Comparison of ENCODE assay signal across 8 mouse cellular contexts in genomic region chr5:23418147-23418781, GRCm38 (mm10). TPM values are rescaled to one million over a fixed set of nuclear protein-coding genes. Genes with fewer than 3 reads are reported as not detected.
DNase-seq lines count a peak whose midpoint lies in the region; ATAC-seq lines count a peak whose summit lies in the region.

No protein-coding gene starts in this region.

- H3K4me3 ChIP-seq in intestine, embryonic 15.5 days (replicated peaks): peak overlapping the region; percentile 56

- DNase-seq in adrenal gland, adult (ENCODE audit: inconsistent age in 2 of 2, low spot score in 1 of 2): peak; percentile 92 to 97
- peak; percentile 82 for DNase-seq in embryo, embryonic 10.5 days (ENCODE audit: low spot score)
- peak; percentile 89 for DNase-seq in gastrocnemius, postnatal 25 days
- DNase-seq in left cerebral cortex, postnatal 25 days (ENCODE audit: low spot score in 2 of 2): peak; percentile 88 to 90
- DNase-seq in mesoderm, embryonic 11.5 days (ENCODE audit: low read depth, low spot score): peak; percentile 81
- DNase-seq in right cerebral cortex, postnatal 25 days: peak; percentile 87
- peak; percentile 82 to 83 for DNase-seq in urinary bladder, postnatal 36 days (ENCODE audit: low spot score in 2 of 2)

- H3K36me3 ChIP-seq in intestine, embryonic 15.5 days: no peaks in the 10 kb centered on the region; the same call in none of the 2 replicates

- peaks cover 40% of the 10 kb centered on the region for H3K4me1 ChIP-seq in intestine, embryonic 15.5 days (replicated peaks)

- H3K27me3 ChIP-seq in intestine, embryonic 15.5 days (replicated peaks): no peaks in the 10 kb centered on the region

- peak; percentile 92 for ATAC-seq in intestine, embryonic 15.5 days

- no peaks in the 10 kb centered on the region for H3K9me3 ChIP-seq in intestine, embryonic 15.5 days

- intact Hi-C loops in left cerebral cortex, postnatal 25 days (cut with DNase I): loop anchor here (2.0 kb wide), 1 partner anchor 15 kb away; no protein-coding TSS in a partner anchor

- H3K4me2 ChIP-seq in intestine, embryonic 15.5 days (replicated peaks): peak overlapping the region; percentile 85

- H3K9ac ChIP-seq in intestine, embryonic 15.5 days: peak overlapping the region; percentile 70

- under 1% methylated on average over 40 of the region's 40 CpGs for WGBS in intestine, embryonic 15.5 days

- peak overlapping the region; percentile 96 for H3K27ac ChIP-seq in intestine, embryonic 15.5 days

RNA-seq across cellular contexts. Expression of gene Kmt2e, which starts 16.0 kb away (rescaled TPM):
- total RNA-seq in gastrocnemius, postnatal 25 days (2021): 10 to 100 TPM; 20.5 to 24.2 TPM
- 77.2 and 86.4 TPM in 2 replicates for polyA plus RNA-seq in intestine, embryonic 15.5 days (2015; fragmentation: Nextera tagmentation; extraction: Ambion mirVana)
- total RNA-seq in left cerebral cortex, postnatal 25 days (2021): 10 to 100 TPM; 87.4 to 98.5 TPM

Comparison
In these comparisons a context has a peak if more than half of its experiments do, and no peak if none do; other contexts are left out.
1. Peak in every context shown above with its lines: DNase-seq, ATAC-seq, H3K4me3 ChIP-seq and H3K27ac ChIP-seq.